Mouse (Mus musculus): ENCODE data around the gene 4931428L18Rik.
A peak's percentile ranks its signal among the peaks of the same experiment; 100 is the strongest.

4931428L18Rik gene

GRCm38 (mm10) chr1:31152799-31153426, 69.6 kb downstream of the 4931428L18Rik start:
- no peak for DNase-seq (ENCODE audit: low spot score in 2 of 2)

DNA sequence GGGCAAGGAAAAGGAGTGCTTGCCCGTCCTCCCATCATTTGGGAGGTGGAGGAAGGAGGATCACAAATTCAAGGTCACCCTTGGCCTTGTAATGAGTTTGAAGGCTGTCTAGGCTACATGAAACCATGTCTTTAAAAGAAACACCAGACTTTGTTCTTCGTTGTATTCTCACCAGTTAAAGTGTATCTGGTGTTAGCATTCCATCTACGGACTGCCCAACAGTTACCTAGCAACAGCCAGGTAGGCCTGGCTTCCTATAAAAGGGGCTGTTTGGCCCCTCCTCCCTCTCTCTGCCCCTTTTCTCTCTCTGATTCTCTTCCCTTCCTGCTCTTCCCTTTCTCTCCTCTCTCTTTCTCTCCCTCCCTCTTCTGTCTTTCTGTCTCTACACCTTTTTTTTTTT, 71.9 kb downstream of the 4931428L18Rik start:
- no peak for DNase-seq (ENCODE audit: low spot score in 2 of 2)

GRCm38 (mm10) chr1:31149671-31150070, 72.8 kb downstream of the 4931428L18Rik start:
- no peak for DNase-seq (ENCODE audit: low spot score in 2 of 2)

DNA sequence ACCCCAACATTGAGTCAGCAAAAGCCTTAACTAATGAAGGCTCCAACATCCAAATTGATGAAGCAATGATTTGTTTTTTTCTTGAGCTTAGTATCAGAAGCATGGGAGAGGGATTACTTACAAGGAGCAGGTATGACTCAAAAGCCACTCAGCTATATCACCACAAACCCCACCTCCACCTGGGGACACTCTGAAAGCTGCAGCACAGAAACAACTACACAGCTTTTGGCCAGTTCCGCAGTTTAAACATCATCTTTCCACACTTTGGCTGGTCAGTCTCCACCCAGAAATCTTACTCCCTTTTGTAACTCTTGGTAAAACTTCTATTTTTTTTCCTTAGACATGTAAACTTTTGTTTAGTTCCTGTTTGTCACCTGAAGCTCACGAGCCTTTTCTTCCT, 78.9 kb downstream of the 4931428L18Rik start:
- no peak for DNase-seq (ENCODE audit: low spot score in 2 of 2)

DNA sequence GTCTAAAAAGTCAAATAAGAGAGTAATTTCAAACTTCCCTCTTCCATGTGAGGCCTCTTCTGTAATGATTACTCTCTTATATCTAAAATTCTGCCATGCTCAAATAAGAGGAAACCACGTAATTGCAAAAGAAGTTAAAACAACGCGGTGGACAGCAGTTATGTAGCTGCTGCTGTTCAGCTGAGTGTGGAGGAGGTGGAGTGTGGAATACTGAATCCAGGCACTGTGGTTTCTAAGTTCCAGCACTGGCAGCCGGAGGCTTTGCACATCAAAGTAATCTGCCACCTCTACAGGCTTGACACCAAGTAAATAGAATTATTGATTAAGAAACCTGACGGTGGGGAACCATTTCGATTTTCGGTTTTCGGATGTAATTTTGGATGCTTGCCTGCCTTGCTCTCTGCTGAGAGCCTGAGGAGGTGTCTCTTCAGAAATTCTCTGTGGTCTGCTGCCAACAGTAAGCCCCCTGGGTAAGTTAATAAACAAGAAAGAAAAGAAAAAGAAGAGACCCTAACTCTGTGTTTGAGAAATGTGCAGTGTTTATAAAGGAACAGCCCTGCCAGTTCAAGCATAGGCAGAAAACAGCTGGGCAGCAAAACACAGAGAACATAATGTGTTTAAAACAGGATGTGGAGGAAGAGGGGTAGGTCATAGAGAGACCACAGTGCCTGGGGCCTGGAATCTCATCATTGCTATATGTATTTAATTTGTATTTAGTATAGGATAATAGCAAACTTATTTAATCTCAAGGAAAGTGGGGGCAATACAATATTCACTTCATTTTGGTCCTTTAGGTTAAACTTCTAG, 80.0 kb downstream of the 4931428L18Rik start:
- no peak for DNase-seq (ENCODE audit: low spot score in 2 of 2)

GRCm38 (mm10) chr1:31138387-31138786, 84.1 kb downstream of the 4931428L18Rik start:
- DNase-seq (ENCODE audit: low spot score in 2 of 2): no peak

DNA sequence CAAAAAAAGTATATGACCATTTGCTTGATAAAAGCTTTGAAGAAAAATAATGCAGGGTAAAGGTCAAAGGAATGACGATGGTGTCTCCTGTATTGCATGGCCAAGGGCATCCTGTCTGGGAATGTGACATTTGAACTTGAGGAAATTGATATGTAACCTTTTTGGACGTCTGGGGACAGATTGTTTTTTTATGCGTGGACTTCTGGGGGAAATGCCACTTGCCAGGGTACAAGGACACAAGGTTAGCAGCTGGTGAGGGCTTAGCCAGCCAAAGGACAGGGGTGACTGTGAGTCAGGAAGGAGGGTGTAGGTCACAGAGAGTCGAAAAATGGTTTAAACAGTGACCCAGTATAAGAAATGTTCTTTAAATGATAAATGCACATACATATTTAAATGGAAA, 109.0 kb downstream of the 4931428L18Rik start:
- DNase-seq (ENCODE audit: low spot score in 2 of 2): no peak

DNA sequence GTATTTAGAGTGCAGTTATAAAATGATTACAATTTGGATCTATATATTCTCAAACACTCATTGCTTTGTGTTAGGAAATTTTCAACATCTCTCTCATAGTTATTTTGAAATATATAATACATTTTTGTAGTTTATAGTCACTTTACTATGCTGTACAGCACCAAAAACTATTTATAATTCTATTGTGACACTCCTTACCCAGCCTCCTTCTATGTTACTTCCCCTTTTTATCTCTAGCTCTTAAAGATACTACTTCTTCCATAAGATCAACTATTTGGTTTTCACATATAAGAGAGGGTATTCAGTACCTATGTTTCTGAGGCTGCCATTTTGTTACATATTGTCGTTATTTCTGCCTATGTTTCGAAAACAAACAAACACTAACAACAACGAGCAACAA, 114.5 kb downstream of the 4931428L18Rik start:
- DNase-seq (ENCODE audit: low spot score in 2 of 2): no peak

GRCm38 (mm10) chr1:31102863-31103657, 119.4 kb downstream of the 4931428L18Rik start:
- DNase-seq (ENCODE audit: low spot score in 2 of 2): no peak

DNA sequence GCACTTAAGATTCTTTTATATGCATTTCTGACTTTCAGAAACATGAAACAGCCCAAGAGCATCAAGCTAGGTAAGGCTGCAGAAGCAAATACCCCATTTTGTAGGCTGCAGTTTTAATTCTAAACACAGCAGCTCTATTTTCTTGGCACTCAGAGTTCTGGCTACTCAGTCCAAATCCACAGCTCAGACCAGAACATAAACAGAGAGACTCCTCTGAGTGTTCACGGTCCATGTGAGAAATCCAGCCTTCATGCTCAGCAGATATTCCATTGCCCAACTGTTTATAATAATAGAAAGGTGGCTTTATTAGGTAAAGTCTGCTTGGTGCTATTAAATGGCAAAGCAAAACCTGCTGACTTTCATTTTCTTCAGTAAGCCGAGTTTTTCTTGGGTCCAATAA, 120.2 kb downstream of the 4931428L18Rik start:
- no peak for DNase-seq (ENCODE audit: low spot score in 2 of 2)

DNA sequence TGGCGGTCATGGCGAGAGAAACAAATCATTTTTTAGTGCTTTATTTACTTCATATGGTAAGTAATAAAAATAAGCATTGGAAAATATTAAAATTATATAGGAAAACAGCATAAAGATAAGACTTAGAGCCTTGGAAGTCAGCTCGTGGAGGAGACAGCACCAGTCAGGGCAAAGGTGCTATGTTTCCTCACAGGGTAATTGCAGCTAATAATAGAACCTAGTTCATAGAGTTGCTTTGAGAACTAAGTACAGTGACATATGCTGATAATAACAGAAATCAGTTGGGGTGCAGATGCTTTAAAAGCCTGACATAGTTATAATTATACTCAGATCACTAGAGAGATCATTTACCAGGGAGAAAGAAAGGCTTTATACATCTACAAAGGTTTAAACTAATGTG, 125.3 kb downstream of the 4931428L18Rik start:
- no peak for DNase-seq (ENCODE audit: low spot score in 2 of 2)

DNA sequence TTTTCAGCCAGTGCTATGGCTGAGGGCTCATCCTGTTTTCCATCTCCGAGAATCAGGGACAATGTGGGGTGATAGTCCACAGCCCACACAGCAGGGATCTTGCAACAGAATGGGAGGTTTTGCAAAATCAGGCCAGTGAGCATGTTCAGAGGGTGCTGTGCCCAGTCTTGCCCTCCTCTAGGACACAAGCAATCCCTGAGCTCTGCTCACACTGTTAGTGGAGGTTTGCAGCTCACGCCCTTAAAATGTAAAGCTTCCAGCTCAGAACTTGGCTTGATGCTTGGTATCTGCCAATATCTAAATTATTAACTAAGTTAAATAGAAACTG, 126.1 kb downstream of the 4931428L18Rik start:
- peak in 1 of 2 experiments; percentile 48 for DNase-seq (ENCODE audit: low spot score in 2 of 2)

GRCm38 (mm10) chr1:31095706-31096465, 126.6 kb downstream of the 4931428L18Rik start:
- no peak for DNase-seq (ENCODE audit: low spot score in 2 of 2)

DNA sequence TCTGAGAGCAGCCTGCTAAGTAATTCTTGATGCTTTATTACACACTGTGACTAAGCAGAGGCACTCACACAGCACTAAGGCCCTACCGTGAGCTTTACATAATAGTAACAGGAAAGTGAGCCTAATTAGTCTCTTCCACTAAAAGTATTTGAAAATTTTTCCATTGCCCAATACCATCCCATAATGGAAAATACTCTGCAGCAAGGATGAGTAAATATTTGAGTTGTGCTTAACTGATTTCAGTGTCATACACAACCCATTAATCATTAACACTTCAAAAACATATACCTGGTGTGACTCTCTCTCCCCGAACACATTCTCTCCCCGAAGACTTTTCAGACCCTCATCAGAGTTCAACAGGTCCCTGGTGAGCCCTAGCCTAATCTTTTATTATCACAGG, 127.7 kb downstream of the 4931428L18Rik start:
- DNase-seq (ENCODE audit: low spot score in 2 of 2): no peak

- no peak for DNase-seq (ENCODE audit: low spot score in 2 of 2)
These were observed 128.5 kb downstream of the 4931428L18Rik start for GRCm38 (mm10) chr1:31093939-31094338.

DNA sequence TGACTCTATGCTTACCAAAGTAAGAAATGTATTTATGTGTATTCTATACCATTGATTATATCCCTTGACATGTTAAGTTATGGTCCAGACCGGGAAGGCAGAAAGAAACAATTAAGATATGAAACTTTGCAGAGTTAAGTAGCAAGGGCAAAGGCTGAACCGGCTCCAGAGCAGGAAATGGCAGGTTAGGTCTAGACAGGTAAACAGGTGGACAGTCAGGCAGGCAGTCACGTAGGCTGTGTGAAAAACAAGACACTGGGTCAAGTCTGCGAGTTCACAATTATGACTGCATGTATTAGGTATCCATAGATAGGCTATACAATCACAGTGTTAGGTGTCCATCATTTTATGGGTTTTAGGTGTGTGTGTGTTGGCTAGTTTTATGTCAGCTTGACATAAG, 133.8 kb downstream of the 4931428L18Rik start:
- peak in 1 of 2 experiments; percentile 19 for DNase-seq (ENCODE audit: low spot score in 2 of 2)

GRCm38 (mm10) chr1:31072523-31073370, 149.7 kb downstream of the 4931428L18Rik start:
- DNase-seq (ENCODE audit: low spot score in 2 of 2): peak in 1 of 2 experiments; percentile 55

DNA sequence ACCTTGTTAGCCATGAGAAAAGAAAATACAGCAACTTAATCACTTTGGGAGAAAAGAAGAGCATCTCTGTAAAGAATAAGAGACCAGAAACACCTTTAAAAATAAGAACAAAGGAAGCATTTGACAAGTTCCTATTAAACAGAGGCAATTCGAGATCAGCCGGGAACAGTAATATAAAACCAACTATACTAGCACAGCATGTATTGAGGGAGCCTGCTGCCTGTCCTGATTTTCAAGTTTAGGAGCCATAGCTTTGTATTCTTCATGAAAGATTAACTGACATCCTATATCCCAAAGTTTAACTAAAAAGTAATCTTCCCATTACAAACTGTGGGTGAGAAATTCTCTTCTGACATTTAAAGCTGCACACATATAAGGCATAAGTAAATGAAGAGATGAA, 151.3 kb downstream of the 4931428L18Rik start:
- no peak for DNase-seq (ENCODE audit: low spot score in 2 of 2)

DNA sequence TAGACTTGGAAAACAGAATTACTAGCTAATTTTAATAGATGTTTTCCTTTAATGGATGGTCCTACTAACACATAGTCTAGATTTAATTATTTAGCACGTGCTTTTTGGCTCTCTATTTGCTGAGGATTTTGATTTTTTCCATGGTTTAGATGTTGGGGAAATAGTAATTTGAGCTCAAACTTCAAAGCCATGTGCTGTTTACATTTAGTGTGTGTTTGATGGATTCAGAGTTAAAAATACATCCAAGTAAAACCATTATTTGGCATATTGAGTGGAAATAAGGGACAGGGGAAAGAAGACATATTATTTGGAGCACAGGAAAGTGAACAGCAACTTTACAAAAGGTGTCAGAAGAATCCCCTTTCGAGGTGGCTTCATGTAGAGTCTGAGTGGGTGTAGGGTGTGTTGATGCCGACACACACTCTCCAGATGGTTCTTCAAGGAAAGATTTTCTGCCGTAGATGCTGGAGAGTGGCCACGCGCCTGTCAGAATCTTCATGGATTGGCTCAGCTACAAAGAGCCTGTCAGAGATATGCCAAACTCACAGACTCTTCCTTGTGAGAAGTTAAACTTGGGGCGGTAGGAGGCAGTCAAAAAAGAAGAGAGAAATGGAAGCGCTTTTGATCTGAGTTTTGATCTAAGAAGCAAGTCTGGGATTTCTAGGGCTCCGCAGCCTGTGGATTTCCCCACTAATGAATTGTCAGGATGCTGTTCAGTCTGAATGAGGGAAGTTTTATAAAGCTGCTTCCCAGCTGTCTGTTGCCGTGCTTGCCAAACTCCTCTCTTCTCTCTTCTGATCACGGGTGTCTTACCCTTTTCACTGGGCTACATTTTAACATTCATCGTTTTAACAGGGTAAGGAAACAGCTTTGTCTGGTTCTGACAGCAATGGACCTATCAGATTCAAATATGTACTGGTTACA, 157.4 kb downstream of the 4931428L18Rik start:
- no peak for DNase-seq (ENCODE audit: low spot score in 2 of 2)

DNA sequence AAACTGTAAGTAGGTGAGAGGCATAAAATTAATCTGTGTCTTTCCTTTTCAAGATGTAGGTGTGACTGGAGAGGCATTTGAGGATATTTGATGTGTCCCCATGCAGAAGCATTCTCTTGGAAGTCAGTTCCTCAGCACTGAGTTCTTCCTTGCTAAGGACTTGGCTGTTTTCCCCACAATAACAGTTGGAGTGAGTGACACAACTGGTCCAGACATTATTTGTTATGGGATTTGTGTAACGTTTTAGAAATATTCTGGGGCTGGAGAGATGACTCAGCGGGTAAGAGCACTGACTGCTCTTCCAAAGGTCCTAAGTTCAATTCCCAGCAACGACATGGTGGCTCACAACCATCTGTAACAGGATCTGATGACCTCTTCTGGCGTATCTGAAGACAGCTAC, 162.7 kb downstream of the 4931428L18Rik start:
- DNase-seq (ENCODE audit: low spot score in 2 of 2): no peak
